Mouse (Mus musculus): ENCODE results near the gene Prtn3.

The Prtn3 gene

DNA sequence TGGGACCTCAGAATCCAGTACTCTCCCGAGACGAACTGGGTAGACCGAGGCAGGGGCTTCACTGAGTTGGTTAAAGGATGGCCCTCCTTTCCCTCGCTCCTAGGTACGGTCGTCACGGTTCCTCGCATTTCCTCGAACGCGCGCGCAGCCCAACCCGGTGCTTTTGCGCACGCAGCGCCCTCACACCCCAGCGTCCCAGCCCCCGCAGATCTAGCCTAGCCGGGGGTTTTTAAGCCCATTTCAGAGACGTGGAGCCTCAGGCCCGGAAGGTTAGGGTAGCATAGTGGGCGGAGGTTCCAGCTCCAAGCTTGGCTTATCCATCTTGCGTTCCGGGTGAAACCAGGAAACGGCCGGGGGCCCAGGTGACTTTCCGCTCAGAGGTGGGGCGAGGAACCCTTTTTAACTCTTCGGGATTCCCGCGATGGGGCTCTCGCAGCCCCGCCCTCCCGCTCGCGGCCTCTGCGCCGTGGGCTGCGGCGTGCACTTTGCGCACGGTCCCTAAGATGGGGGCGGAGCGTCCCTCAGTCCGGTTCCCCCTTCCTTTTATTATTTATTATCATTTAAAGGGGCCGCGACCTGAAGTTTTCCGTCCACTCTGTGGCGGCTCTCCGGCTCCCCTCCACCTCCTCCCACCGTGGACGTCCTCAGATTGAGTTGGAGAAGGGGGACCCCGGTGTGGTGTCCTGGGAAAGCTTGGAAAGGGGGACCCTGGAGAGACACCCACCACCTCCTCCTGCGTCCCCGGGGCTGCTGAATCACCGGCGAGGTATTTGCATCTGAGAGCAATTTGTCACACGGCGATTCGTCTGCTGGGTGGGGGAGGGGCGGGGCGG lies 52.4 kb downstream of the Prtn3 start, which contains the start of gene Arid3a:
Gene Arid3a, plus strand, starts transcription at position 553 of the 833 bp plus-strand sequence.
- DNase-seq (ENCODE audit: low spot score in 2 of 2) = peak; percentile 90 to 91

- DNase-seq (ENCODE audit: low spot score in 2 of 2) = peak in 1 of 2 experiments; percentile 69
Measured at GRCm38 (mm10) chr10:79927324-79928029, 53.2 kb downstream of the Prtn3 start.

DNA sequence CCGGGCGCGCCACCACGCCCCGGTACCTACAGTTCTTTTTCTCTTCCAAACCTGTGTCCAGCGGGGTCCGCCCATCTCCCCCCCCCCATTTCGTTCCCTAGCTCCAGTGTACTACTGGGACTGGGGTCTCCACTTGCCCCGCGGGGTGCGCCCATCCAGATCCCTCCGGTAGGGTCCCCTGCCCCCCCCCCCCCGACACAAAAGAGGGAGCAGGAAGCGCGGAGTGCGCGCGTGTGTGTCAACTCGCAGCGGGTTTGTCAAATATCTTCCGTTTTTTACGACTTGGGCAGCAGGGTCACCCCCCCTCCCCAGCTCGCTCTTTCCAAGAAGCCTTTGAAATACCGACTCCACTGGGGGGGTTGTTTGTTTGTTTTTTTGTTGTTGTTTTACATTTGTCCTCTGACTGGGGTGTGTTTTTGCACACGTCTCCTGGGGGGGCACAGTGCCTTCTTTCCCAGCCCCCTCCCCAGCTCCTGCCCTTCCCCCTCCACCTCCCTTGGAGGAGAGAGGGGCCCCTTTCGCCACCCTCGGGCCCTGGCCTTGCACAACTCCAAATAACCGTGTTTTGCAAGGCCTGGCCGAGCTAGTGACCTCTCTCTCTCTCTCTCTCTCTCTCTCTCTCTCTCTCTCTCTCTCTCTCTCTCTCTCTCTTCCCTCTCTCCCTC lies 53.9 kb downstream of the Prtn3 start:
- DNase-seq (ENCODE audit: low spot score in 2 of 2) = no peak

- no peak for DNase-seq (ENCODE audit: low spot score in 2 of 2)
Measured at GRCm38 (mm10) chr10:79928907-79929701, 54.8 kb downstream of the Prtn3 start.

- no peak for DNase-seq (ENCODE audit: low spot score in 2 of 2)
Measured at GRCm38 (mm10) chr10:79929967-79930825, 55.9 kb downstream of the Prtn3 start.

GRCm38 (mm10) chr10:79930826-79931186 lies 56.5 kb downstream of the Prtn3 start:
- DNase-seq (ENCODE audit: low spot score in 2 of 2) = no peak

GRCm38 (mm10) chr10:79931797-79932196 lies 57.5 kb downstream of the Prtn3 start:
- DNase-seq (ENCODE audit: low spot score in 2 of 2) = no peak

- peak; percentile 78 to 83 for DNase-seq (ENCODE audit: low spot score in 2 of 2)
Measured at GRCm38 (mm10) chr10:79932736-79933135, 58.5 kb downstream of the Prtn3 start.

All from right cerebral cortex, postnatal 10 days (tissue).